Mouse (Mus musculus): ENCODE data around the gene Fstl4.

Fstl4 gene

GRCm38 (mm10) chr11:52773073-52773472 is 8.6 kb downstream of the Fstl4 start:
- DNase-seq (ENCODE audit: low spot score in 2 of 2), result no peak

- DNase-seq (ENCODE audit: low spot score in 2 of 2), result no peak
These were observed 10.9 kb downstream of the Fstl4 start for GRCm38 (mm10) chr11:52775291-52775690.

GRCm38 (mm10) chr11:52782426-52782825 is 18.0 kb downstream of the Fstl4 start:
- no peak for DNase-seq (ENCODE audit: low spot score in 2 of 2)

GRCm38 (mm10) chr11:52794331-52794730 is 29.9 kb downstream of the Fstl4 start:
- DNase-seq (ENCODE audit: low spot score in 2 of 2), result peak; percentile 62 to 84

- no peak for DNase-seq (ENCODE audit: low spot score in 2 of 2)
These were observed 45.1 kb downstream of the Fstl4 start for GRCm38 (mm10) chr11:52809542-52809941.

- no peak for DNase-seq (ENCODE audit: low spot score in 2 of 2)
These were observed 51.6 kb downstream of the Fstl4 start for GRCm38 (mm10) chr11:52816004-52816403.

GRCm38 (mm10) chr11:52820336-52820905 is 56.0 kb downstream of the Fstl4 start:
- no peak for DNase-seq (ENCODE audit: low spot score in 2 of 2)

- DNase-seq (ENCODE audit: low spot score in 2 of 2), result no peak
These were observed 62.2 kb downstream of the Fstl4 start for GRCm38 (mm10) chr11:52826591-52826990.

GRCm38 (mm10) chr11:52831631-52832310 is 67.3 kb downstream of the Fstl4 start:
- no peak for DNase-seq (ENCODE audit: low spot score in 2 of 2)

- DNase-seq (ENCODE audit: low spot score in 2 of 2), result no peak
These were observed 67.9 kb downstream of the Fstl4 start for GRCm38 (mm10) chr11:52832311-52832675.

- no peak for DNase-seq (ENCODE audit: low spot score in 2 of 2)
These were observed 84.3 kb downstream of the Fstl4 start for GRCm38 (mm10) chr11:52848691-52849090.

- DNase-seq (ENCODE audit: low spot score in 2 of 2), result no peak
These were observed 85.6 kb downstream of the Fstl4 start for GRCm38 (mm10) chr11:52850071-52850470.

GRCm38 (mm10) chr11:52872846-52873512 is 108.5 kb downstream of the Fstl4 start:
- DNase-seq (ENCODE audit: low spot score in 2 of 2), result no peak

- no peak for DNase-seq (ENCODE audit: low spot score in 2 of 2)
These were observed 111.7 kb downstream of the Fstl4 start for GRCm38 (mm10) chr11:52875916-52876765.

- no peak for DNase-seq (ENCODE audit: low spot score in 2 of 2)
These were observed 113.2 kb downstream of the Fstl4 start for GRCm38 (mm10) chr11:52877662-52878061.

GRCm38 (mm10) chr11:52879958-52880357 is 115.5 kb downstream of the Fstl4 start:
- no peak for DNase-seq (ENCODE audit: low spot score in 2 of 2)

GRCm38 (mm10) chr11:52886559-52887303 is 122.3 kb downstream of the Fstl4 start:
- DNase-seq (ENCODE audit: low spot score in 2 of 2), result no peak

GRCm38 (mm10) chr11:52888150-52888549 is 123.7 kb downstream of the Fstl4 start:
- DNase-seq (ENCODE audit: low spot score in 2 of 2), result peak; percentile 29 to 53

- DNase-seq (ENCODE audit: low spot score in 2 of 2), result peak; percentile 25 to 49
These were observed 125.1 kb downstream of the Fstl4 start for GRCm38 (mm10) chr11:52889527-52889926.

GRCm38 (mm10) chr11:52890156-52890555 is 125.7 kb downstream of the Fstl4 start:
- DNase-seq (ENCODE audit: low spot score in 2 of 2), result no peak

GRCm38 (mm10) chr11:52904101-52904500 is 139.7 kb downstream of the Fstl4 start:
- DNase-seq (ENCODE audit: low spot score in 2 of 2), result no peak
